Mouse (Mus musculus) brain, embryonic 18.5 days (tissue): ENCODE measurements around the gene Banp.

Experiments
- DNase-seq: peaks from one replicate; pipeline ENCODE4 v3.0.0-alpha.2; 2012; ENCODE audit warnings: low read depth, low spot score

The Banp gene

GRCm38 (mm10) chr8:122018046-122018831 is 68.7 kb downstream of the Banp start:
- no peak for DNase-seq

- DNase-seq, result no peak
Observed at GRCm38 (mm10) chr8:122019162-122019561, 69.6 kb downstream of the Banp start.

GRCm38 (mm10) chr8:122020050-122020771 is 70.7 kb downstream of the Banp start:
- DNase-seq, result no peak

- DNase-seq, result no peak
Observed at GRCm38 (mm10) chr8:122021725-122022124, 72.2 kb downstream of the Banp start.

GRCm38 (mm10) chr8:122022274-122022673 is 72.7 kb downstream of the Banp start:
- DNase-seq, result no peak

GRCm38 (mm10) chr8:122022705-122023104 is 73.2 kb downstream of the Banp start:
- DNase-seq, result no peak

GRCm38 (mm10) chr8:122025546-122025945 is 76.0 kb downstream of the Banp start:
- DNase-seq, result no peak

- DNase-seq, result no peak
Observed at GRCm38 (mm10) chr8:122028116-122028515, 78.6 kb downstream of the Banp start.

GRCm38 (mm10) chr8:122030965-122031364 is 81.4 kb downstream of the Banp start:
- no peak for DNase-seq

- DNase-seq, result no peak
Observed at GRCm38 (mm10) chr8:122032741-122033140, 83.2 kb downstream of the Banp start.

GRCm38 (mm10) chr8:122035543-122035942 is 86.0 kb downstream of the Banp start:
- DNase-seq, result no peak

GRCm38 (mm10) chr8:122036325-122036724 is 86.8 kb downstream of the Banp start:
- no peak for DNase-seq

- no peak for DNase-seq
Observed at GRCm38 (mm10) chr8:122037279-122037678, 87.7 kb downstream of the Banp start.

- no peak for DNase-seq
Observed at GRCm38 (mm10) chr8:122038076-122038475, 88.5 kb downstream of the Banp start.

GRCm38 (mm10) chr8:122039452-122039851 is 89.9 kb downstream of the Banp start:
- no peak for DNase-seq

GRCm38 (mm10) chr8:122047206-122047870 is 97.8 kb downstream of the Banp start:
- DNase-seq, result no peak

GRCm38 (mm10) chr8:122049266-122049665 is 99.7 kb downstream of the Banp start:
- DNase-seq, result no peak

GRCm38 (mm10) chr8:122049923-122050322 is 100.4 kb downstream of the Banp start:
- DNase-seq, result no peak

- no peak for DNase-seq
Observed at GRCm38 (mm10) chr8:122050620-122051019, 101.1 kb downstream of the Banp start.

GRCm38 (mm10) chr8:122055321-122055720 is 105.8 kb downstream of the Banp start:
- DNase-seq, result no peak

- DNase-seq, result no peak
Observed at GRCm38 (mm10) chr8:122056113-122056512, 106.6 kb downstream of the Banp start.

GRCm38 (mm10) chr8:122056882-122057281 is 107.3 kb downstream of the Banp start:
- DNase-seq, result no peak
